In genomic region chr4:118365991-118366390, GRCm38 (mm10) we compare ENCODE assay signal across 21 mouse cellular contexts.
"Had no signal": no experiment of that assay in that cellular context is flagged by ENCODE, and none has a peak within 500 bp of the region (broad histone marks: within the 10 kb centered on the region; RNA-seq: fewer than 3 reads in every experiment).

No protein-coding gene starts in this region.

- H3K27ac ChIP-seq: heart, embryonic 13.5 days; heart, embryonic 15.5 days; hindbrain, embryonic 13.5 days; hindbrain, embryonic 15.5 days; hindbrain, postnatal 0 days; limb, embryonic 13.5 days; limb, embryonic 15.5 days; liver, embryonic 13.5 days; liver, embryonic 15.5 days had no signal

- ATAC-seq: hindbrain, postnatal 0 days; intestine, embryonic 16.5 days had no signal

- H3K9me3 ChIP-seq: heart, embryonic 13.5 days; heart, embryonic 15.5 days; hindbrain, embryonic 13.5 days; hindbrain, embryonic 15.5 days; limb, embryonic 13.5 days; limb, embryonic 15.5 days; liver, embryonic 13.5 days; liver, embryonic 15.5 days had no signal

- H3K4me1 ChIP-seq: hindbrain, embryonic 13.5 days; hindbrain, embryonic 15.5 days had no signal

- H3K27me3 ChIP-seq: heart, embryonic 13.5 days; heart, embryonic 15.5 days; hindbrain, embryonic 13.5 days; hindbrain, embryonic 15.5 days; limb, embryonic 13.5 days; limb, embryonic 15.5 days; liver, embryonic 13.5 days; liver, embryonic 15.5 days had no signal

- DNase-seq: gastrocnemius, postnatal 14 days; gastrocnemius, postnatal 36 days; heart, adult 18-20 months; heart, postnatal 14 days; heart, postnatal 36 days; kidney, adult 11 months; kidney, postnatal 10 days; layer of hippocampus, adult 9-11 months; layer of hippocampus, postnatal 36 days; left cerebral cortex, postnatal 4 days; liver, embryonic 13.5 days had no signal

- H3K4me2 ChIP-seq: heart, embryonic 11.5 days; heart, embryonic 13.5 days; heart, embryonic 15.5 days; hindbrain, embryonic 13.5 days; hindbrain, embryonic 15.5 days; limb, embryonic 13.5 days; limb, embryonic 15.5 days; liver, embryonic 13.5 days; liver, embryonic 15.5 days had no signal

- H3K9ac ChIP-seq: heart, embryonic 13.5 days; heart, embryonic 15.5 days; hindbrain, embryonic 13.5 days; hindbrain, embryonic 15.5 days; limb, embryonic 13.5 days; limb, embryonic 15.5 days; liver, embryonic 13.5 days; liver, embryonic 15.5 days had no signal

- H3K4me3 ChIP-seq: heart, embryonic 13.5 days; heart, embryonic 15.5 days; hindbrain, embryonic 13.5 days; hindbrain, embryonic 15.5 days; limb, embryonic 13.5 days; limb, embryonic 15.5 days; liver, embryonic 13.5 days; liver, embryonic 15.5 days had no signal
